Mouse (Mus musculus): Measurements from ENCODE around the gene Fkbp10.

Gene Fkbp10

DNA sequence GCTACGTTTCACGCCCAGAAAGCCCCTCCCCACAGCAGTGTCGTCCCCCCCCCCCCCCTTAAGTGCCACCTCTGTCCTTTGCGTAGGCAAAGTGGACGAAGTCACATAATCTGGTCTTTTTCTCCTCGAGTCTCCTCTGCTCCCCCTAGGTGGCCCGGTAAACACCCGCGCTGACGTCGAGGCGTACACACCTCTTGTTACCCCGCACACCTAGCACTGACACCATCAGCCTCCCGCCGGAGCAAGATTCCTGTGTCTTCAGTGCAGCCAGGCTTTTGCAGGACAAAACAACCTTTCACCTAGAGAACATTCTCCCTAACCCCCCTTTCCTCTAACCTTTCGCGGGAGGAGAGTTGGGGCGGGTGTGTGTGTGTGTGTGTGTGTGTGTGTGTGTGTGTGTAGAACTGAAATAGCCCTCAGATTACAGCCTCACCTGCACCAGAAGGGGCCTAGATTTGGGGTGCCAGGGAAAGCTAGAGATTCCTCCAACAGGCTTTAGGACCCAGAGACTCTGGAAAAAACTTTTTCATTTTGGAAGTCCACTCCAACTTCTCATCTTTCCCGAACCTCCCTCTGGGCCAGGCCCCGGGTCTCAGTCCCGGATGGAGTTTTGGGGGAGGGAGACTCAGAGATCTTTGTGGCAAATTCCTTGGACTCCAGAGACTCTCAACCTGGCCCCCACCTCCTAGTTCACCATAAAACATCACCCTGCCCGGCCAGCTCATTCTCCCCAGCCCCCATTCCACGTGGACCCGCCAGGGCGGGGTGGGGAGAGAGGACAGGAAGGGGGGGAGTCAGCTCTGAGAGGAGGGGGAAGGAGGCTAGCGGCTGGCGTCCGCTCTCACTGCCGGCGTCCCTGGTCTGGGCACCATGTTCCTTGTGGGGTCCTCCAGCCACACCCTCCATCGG is at the start of gene Fkbp10:
Fkbp10 (plus strand) TSS at position 784 of the 909 bp plus-strand sequence.
- no peak for DNase-seq (ENCODE audit: low spot score)

GRCm38 (mm10) chr11:100369145-100369544 is 46.4 kb upstream of the Fkbp10 start:
- DNase-seq (ENCODE audit: low spot score), result no peak

DNA sequence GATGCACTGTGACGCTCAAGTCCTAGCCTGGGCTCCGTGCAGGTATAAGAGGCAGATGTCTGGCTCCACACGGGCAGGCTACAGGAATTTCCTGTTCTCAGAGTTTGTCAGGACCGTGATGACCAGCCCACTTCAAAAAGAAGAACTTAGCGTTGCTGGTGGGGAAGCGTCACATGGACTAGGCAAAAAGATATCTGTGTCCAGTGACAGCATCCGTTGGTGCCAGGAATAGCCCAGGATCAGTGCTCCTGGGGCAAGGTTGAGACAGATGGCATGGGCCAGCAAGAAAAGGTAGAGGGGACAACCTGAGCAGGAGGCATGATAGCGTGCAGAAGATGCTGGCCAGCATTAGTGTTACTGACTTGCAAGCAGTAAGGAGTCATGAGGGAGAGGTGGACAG is 45.7 kb upstream of the Fkbp10 start:
- no peak for DNase-seq (ENCODE audit: low spot score)

- no peak for DNase-seq (ENCODE audit: low spot score)
Measured at GRCm38 (mm10) chr11:100371981-100372558, 43.4 kb upstream of the Fkbp10 start.

DNA sequence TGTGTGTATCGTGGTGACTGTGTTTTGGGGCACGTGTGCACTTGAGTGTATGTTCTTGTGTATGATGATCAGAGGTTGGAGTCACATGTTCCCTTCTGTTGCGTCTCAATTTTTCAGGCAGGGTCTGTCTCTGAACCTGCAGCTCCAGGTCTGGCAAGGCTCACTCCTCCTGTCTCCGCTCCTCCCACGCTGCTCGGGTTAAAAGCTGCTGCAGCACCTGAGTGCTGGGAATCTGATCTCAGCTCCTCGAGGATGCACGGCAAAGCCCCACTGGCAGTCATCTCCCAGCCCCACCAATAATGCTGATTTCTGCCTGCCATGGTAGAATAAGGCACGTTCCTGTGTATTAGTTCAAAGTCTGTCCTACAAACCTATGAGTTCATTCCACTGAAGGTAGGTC is 40.4 kb upstream of the Fkbp10 start:
- DNase-seq (ENCODE audit: low spot score), result no peak

GRCm38 (mm10) chr11:100376005-100376404 is 39.5 kb upstream of the Fkbp10 start:
- DNase-seq (ENCODE audit: low spot score), result no peak

- no peak for DNase-seq (ENCODE audit: low spot score)
Measured at GRCm38 (mm10) chr11:100376746-100377389, 38.6 kb upstream of the Fkbp10 start.

GRCm38 (mm10) chr11:100377989-100378388 is 37.5 kb upstream of the Fkbp10 start:
- no peak for DNase-seq (ENCODE audit: low spot score)

GRCm38 (mm10) chr11:100378446-100378845 is 37.1 kb upstream of the Fkbp10 start:
- no peak for DNase-seq (ENCODE audit: low spot score)

GRCm38 (mm10) chr11:100379311-100379710 is 36.2 kb upstream of the Fkbp10 start:
- no peak for DNase-seq (ENCODE audit: low spot score)

DNA sequence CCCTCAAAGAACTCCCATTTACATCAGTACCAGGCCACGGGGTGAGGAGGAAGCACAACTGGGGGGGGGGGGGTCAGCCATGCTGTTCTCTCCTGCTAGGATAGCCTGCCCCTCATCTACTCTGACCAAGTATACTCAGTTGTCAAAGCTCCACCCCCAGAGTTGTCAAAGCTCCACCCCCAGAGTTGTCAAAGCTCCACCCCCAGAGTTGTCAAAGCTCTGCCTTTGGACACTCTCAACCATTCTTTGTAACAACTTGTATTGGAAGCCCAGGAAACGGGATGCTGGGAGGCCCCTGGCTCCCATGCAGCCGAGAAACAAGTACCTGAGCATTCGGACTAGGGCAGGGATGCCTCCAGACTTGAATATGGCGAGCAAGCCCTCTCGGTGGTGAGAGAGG is 32.8 kb upstream of the Fkbp10 start:
- no peak for DNase-seq (ENCODE audit: low spot score)

GRCm38 (mm10) chr11:100385016-100385415 is 30.5 kb upstream of the Fkbp10 start:
- no peak for DNase-seq (ENCODE audit: low spot score)

- DNase-seq (ENCODE audit: low spot score), result no peak
Measured at GRCm38 (mm10) chr11:100386586-100386985, 28.9 kb upstream of the Fkbp10 start.

DNA sequence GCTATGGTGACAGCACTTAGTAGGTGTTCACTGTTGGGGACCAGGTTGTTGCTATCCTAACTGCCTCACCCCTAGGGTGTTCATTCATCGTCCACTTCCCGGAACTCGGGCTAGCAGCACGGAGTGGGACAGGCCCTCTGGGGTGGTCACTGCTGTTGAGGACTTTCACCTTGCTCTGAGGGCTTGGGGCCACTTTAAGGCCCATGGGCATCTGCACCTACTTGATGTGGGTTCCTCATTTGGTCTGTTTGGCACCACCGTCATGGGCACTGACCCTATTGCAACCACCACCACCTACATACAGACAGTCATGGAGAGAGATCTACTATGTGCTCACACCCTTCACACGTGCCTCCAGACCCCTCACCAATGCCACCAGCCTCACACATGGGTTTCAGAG is 28.4 kb upstream of the Fkbp10 start:
- DNase-seq (ENCODE audit: low spot score), result no peak

DNA sequence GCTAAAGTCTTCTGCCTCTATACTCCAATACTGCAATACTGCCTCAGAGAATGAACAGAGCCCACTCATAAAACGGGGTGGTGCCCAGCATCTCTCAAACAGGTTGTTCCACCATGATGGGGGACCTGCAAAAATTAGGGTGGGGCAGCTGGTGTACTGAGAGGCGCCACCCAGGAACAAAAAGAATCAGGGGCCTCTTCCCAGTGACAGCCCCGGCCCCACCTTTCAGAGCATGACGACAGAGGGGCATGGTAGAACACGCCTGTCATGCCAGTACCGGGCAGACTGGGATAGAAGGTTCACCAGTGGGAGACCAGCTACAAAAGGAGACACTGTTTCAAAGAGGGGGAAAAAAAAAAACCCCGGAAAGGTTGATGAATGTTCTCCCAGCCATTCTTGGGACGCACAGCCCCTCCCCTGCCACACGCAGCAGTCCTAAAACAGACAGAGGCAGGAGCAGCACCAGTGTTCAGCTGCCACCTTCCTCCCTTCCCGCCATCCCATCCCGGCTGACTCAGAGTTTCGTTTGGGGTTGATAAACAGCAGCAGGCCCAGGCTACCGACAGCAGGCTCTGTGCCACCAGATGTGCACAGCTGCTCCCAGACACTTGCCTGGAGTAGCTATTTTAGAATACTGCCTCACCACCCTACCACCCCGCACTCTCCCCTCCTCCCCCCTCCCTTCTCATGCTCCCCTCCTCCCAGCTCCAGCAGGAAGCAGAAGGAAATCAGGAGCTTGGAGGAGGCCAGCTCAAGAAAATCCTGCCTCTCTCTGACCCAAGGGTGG is 27.7 kb upstream of the Fkbp10 start:
- no peak for DNase-seq (ENCODE audit: low spot score)

GRCm38 (mm10) chr11:100388588-100388987 is 26.9 kb upstream of the Fkbp10 start:
- DNase-seq (ENCODE audit: low spot score), result no peak

DNA sequence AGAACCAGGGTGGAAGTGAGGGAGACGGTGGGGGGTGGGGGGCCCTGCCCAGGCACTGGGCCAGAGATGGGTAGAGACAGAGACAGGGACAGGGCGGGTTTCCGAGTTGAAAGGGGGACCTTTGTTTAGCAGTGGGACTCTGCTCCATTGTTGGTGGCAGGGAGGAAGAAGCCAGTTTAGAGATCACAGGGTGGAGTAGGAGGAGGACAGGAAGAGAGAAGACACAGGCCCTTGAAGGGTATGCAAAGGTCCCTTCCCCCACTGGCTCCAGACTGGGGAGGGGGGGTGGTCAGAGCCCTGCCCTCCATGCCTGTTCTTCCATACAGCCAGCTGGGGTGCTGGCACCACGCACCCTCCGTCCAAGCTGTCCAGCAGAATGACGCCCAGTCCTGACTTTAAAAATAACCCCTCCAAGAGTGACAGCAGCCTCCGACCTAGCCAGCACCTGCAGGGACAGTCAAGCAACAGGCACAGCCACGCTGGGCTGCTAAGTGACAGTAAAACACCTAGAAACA is 25.5 kb upstream of the Fkbp10 start:
- no peak for DNase-seq (ENCODE audit: low spot score)

- DNase-seq (ENCODE audit: low spot score), result no peak
Measured at GRCm38 (mm10) chr11:100391081-100391883, 24.2 kb upstream of the Fkbp10 start.

- DNase-seq (ENCODE audit: low spot score), result no peak
Measured at GRCm38 (mm10) chr11:100391884-100392345, 23.6 kb upstream of the Fkbp10 start.

DNA sequence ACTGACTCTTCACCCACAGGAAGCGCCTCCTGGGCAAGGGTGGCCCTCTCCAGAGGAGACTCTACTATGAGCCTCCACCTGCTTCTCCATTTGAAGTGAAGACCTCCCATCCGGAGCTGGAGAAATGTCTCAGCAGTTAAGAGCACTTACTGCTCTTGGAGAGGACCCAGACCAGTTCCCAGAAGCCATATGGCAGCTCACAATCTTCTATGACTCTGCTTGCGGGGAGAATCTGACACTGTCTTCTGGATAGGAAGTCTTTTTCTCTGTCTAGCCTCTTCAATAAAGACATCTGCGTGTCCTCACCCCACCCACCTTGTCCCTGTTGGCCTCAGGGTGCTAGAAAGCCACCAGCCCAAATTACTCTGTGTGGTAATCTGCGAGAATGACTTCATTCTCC is 22.5 kb upstream of the Fkbp10 start:
- no peak for DNase-seq (ENCODE audit: low spot score)

DNA sequence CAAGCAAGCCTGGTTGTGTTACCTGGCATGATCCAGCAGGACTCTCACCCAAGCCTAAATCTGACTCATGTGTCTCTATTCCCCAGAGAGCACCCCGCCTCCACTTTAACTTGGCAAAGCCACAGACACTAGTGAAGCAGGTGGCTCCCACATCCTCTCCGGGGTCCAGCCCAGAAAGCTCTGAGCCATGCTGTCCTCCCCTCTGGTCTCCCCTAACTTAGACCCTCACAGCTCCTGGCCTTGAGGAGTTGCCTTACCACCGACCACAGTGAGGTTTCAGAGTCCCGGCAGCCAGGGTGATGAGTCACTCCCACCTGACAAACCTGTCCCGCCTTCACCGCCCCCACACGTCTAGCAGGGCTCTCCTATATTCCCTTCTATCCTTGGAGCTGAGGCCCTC is 21.8 kb upstream of the Fkbp10 start:
- DNase-seq (ENCODE audit: low spot score), result no peak
